Mouse (Mus musculus) subcutaneous adipose tissue, adult 2 months (tissue): ENCODE data around the gene Picalm. TPM values are rescaled to one million over a fixed set of nuclear protein-coding genes. Genes with fewer than 3 reads are reported as not detected.

Experiments used
- polyA plus RNA-seq: library from polyadenylated mRNA; depleted of rRNA; stranded (reverse); fragments of >200 nt; gene quantifications from 2 replicates; pipeline ENCODE4 v1.2.3, GENCODE M21; 2012; ENCODE audit warnings: low replicate concordance; rRNA removed

The Picalm gene
- polyA plus RNA-seq, result 88.0 and 88.1 TPM in 2 replicates

DNA sequence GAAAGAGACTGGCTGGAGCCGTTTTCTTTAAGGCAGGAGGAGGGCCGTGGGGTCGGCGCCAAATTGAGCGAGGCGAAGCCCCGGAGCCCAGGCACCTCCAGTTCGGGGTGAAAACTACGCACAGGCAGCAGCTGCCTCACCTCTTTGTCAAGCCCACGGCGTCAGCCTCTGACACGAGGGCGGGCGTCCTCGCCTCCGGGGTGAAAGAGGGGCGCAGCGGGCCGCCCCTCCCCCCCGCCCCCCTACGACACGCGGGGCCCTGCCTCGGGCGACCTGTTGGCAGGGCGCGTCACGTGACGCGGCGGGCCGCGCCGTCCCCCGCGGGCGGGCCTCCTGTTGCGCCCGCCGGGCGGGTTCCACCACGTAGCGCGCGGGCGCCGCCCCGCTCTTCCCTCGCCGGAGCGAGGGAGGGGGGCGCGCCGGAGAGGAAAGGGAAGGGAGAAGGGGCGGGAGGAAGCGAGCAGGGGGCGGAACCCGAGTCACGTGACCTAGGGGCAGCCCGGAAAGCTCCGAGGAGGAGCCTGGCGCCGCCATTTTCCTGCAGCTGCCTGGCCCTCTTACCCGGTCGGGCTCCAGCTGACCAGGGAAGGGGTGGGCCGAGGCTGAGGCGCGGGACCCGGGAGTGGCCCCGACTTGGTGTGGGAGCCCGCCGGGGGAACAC is at the start of gene Picalm:
TSS of gene Picalm (plus strand) at position 482 of the 661 bp plus-strand sequence.

Other genes starting within 250 kb of the Picalm start
- 0.49 TPM in 1 of 2 replicates, not detected in the other for gene Ccdc81, start 226.6 kb upstream of the Picalm start, polyA plus RNA-seq
- 59.1 and 64.3 TPM in 2 replicates for gene Hikeshi, start 189.0 kb upstream of the Picalm start, polyA plus RNA-seq
- gene Eed, start 149.2 kb upstream of the Picalm start, polyA plus RNA-seq, result 10.6 and 16.5 TPM in 2 replicates
- not detected in 2 replicates for gene Ccdc83, start 135.6 kb downstream of the Picalm start, polyA plus RNA-seq
- 3.1 and 5.7 TPM in 2 replicates for gene Sytl2, start 172.0 kb downstream of the Picalm start, polyA plus RNA-seq